Mouse (Mus musculus) spleen, adult 18-20 months (tissue): ENCODE data around the gene AI464131.
"Not testable (repeated sequence)": the region's sequence is repeated elsewhere in the genome, so short reads cannot be mapped to it uniquely, and the experiment has no call there.

Source experiments
- DNase-seq, 2 experiments: peaks; one replicate each; pipeline ENCODE4 v3.0.0; 2022; ENCODE audit warnings: mixed read lengths in 2 of 2

AI464131 gene

GRCm38 (mm10) chr4:41468396-41469080 is 34.3 kb downstream of the AI464131 start:
- peak; percentile 13 to 47 for DNase-seq

- no peak for DNase-seq
Observed at GRCm38 (mm10) chr4:41465287-41465665, 37.6 kb downstream of the AI464131 start.

GRCm38 (mm10) chr4:41464345-41465286 is 38.3 kb downstream of the AI464131 start, which contains the start of the genes Kif24 and Nudt2:
Gene Kif24 (minus strand): TSS chr4:41464887.
Gene Nudt2 (plus strand): TSS chr4:41465151.
- peak; percentile 90 to 94 for DNase-seq

- not testable (repeated sequence) for DNase-seq
Observed at GRCm38 (mm10) chr4:41463051-41463738, 39.7 kb downstream of the AI464131 start.

- no peak for DNase-seq
Observed at GRCm38 (mm10) chr4:41460690-41461089, 42.2 kb downstream of the AI464131 start.

GRCm38 (mm10) chr4:41447595-41447994 is 55.3 kb downstream of the AI464131 start:
- DNase-seq: no peak
